Mouse (Mus musculus) liver, postnatal 0 days (tissue): ENCODE data around the gene Map4k4.

ENCODE experiments used
- CTCF ChIP-seq: sonication (generic); IDR thresholded peaks from 2 replicates; pipeline ENCODE4 v1.5.1; 2016; ENCODE audit warnings: antibody characterized with exemption, low read depth
- EP300 ChIP-seq: IDR thresholded peaks from 2 replicates; pipeline ENCODE4 v1.6.1; 2016; ENCODE audit warnings: antibody characterized with exemption, low read depth, mild to moderate bottlenecking

- no peak for TF ChIP-seq CTCF
- TF ChIP-seq EP300: no peak
Measured at GRCm38 (mm10) chr1:39944306-39944971, 43.7 kb downstream of the Map4k4 start.
